Mouse (Mus musculus) gastrocnemius, postnatal 25 days (tissue): ENCODE results near the gene Zfyve19. TPM values are rescaled to one million over a fixed set of nuclear protein-coding genes. Genes with fewer than 3 reads are reported as not detected.

Source experiments
- DNase-seq: peaks from one replicate; pipeline ENCODE4 v3.0.0; 2022
- total RNA-seq, 2 experiments: library from RNA; stranded (reverse); gene quantifications; 1 replicate in 1 of 2; 2 replicates in 1 of 2; pipeline ENCODE4 v1.2.3; 2021

Zfyve19 gene
- total RNA-seq, 2 experiments from 2014 or later = 10.5 to 11.7 TPM

GRCm38 (mm10) chr2:119196316-119197108, 11.9 kb upstream of the Zfyve19 start:
- DNase-seq = no peak

GRCm38 (mm10) chr2:119197493-119197892, 10.9 kb upstream of the Zfyve19 start:
- no peak for DNase-seq

GRCm38 (mm10) chr2:119198049-119198448, 10.4 kb upstream of the Zfyve19 start:
- no peak for DNase-seq

- DNase-seq = no peak
Measured at GRCm38 (mm10) chr2:119198934-119199333, 9.5 kb upstream of the Zfyve19 start.

- no peak for DNase-seq
Measured at GRCm38 (mm10) chr2:119202914-119203453, 5.4 kb upstream of the Zfyve19 start.

- peak; percentile 15 for DNase-seq
Measured at GRCm38 (mm10) chr2:119203871-119204460, 4.5 kb upstream of the Zfyve19 start.

GRCm38 (mm10) chr2:119207961-119208343, 465 bp upstream of the Zfyve19 start:
- DNase-seq = no peak

- DNase-seq = no peak
Measured at GRCm38 (mm10) chr2:119209176-119209507, 725 bp downstream of the Zfyve19 start.

GRCm38 (mm10) chr2:119229775-119230704, 21.6 kb downstream of the Zfyve19 start, which contains the start of gene Ppp1r14d:
Gene Ppp1r14d (minus strand): TSS chr2:119229906.
- no peak for DNase-seq

GRCm38 (mm10) chr2:119236682-119237209, 28.3 kb downstream of the Zfyve19 start:
- no peak for DNase-seq

- DNase-seq = no peak
Measured at GRCm38 (mm10) chr2:119237210-119237870, 28.9 kb downstream of the Zfyve19 start, which contains the start of gene Spint1. Gene Spint1 (plus strand): TSS chr2:119237362.

GRCm38 (mm10) chr2:119237871-119238220, 29.4 kb downstream of the Zfyve19 start:
- DNase-seq = no peak

- DNase-seq = no peak
Measured at GRCm38 (mm10) chr2:119238671-119239070, 30.3 kb downstream of the Zfyve19 start.

- no peak for DNase-seq
Measured at GRCm38 (mm10) chr2:119240075-119240818, 31.8 kb downstream of the Zfyve19 start.

- DNase-seq = no peak
Measured at GRCm38 (mm10) chr2:119240819-119241186, 32.4 kb downstream of the Zfyve19 start.

- no peak for DNase-seq
Measured at GRCm38 (mm10) chr2:119242548-119242947, 34.1 kb downstream of the Zfyve19 start.

- no peak for DNase-seq
Measured at GRCm38 (mm10) chr2:119245246-119245645, 36.8 kb downstream of the Zfyve19 start.

GRCm38 (mm10) chr2:119247904-119248303, 39.5 kb downstream of the Zfyve19 start:
- DNase-seq = no peak

- DNase-seq = no peak
Measured at GRCm38 (mm10) chr2:119249592-119250061, 41.2 kb downstream of the Zfyve19 start.

GRCm38 (mm10) chr2:119250377-119250776, 42.0 kb downstream of the Zfyve19 start:
- no peak for DNase-seq
